Mouse (Mus musculus) hematopoietic multipotent progenitor cell, adult 10-12 weeks (in vitro differentiated cells): ENCODE measurements around the gene Zbtb7b. TPM values are rescaled to one million over a fixed set of nuclear protein-coding genes. Genes with fewer than 3 reads are reported as not detected.

Experiments used
- polyA plus RNA-seq: library from polyadenylated mRNA; stranded (reverse); fragments of >175 nt; gene quantifications from 2 replicates; pipeline ENCODE4 v1.2.3, GENCODE M21; 2012; ENCODE audit warnings: low replicate concordance

The Zbtb7b gene
- polyA plus RNA-seq = 186 and 424 TPM in 2 replicates

DNA sequence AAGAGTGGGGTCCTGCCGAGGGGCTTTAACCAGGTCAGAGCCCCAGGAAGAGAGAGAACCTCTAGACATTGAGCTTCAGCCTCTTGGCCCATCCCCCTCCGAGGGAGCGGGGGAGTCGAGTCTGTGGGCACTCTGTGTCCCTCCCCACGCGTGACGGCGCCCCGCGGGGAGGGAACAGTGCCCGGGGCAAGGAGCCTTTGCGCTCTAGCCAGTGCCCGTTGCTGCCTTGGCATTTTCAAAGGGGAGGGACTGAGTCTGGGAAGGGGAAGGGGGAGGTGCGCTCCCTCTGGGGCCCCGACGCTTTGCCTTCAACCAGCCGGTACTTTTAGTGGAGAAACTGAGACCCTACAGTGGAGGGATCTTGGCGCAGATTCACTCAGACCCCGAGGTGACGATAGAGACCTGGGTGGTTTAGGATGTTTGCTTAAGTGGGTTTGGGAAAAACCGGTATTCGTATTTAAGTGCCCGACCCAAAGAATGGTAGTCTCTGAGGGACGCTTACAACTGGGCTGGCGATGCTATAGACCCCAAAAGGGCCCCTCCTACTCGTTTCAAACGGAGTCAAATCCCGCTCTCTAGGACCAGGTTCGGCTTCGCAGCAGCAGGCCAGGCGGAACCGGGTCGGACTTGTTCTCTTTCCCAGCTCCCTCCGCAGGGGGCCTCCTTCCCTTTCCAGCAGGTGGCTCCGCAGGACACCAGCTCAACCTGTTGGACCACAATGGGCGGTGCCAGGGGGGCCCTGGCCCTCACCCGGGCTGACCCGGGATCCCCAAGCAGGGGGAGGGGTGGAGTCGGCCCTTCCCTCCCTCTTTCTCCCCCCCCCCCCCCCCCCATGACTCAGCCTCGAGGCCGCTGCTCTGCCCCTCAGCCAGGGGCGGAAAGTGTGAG lies at the start of gene Zbtb7b:
TSS of gene Zbtb7b (minus strand) at position 771 of the 888 bp plus-strand sequence.

GRCm38 (mm10) chr3:89436176-89437113 lies 41.9 kb upstream of the Zbtb7b start, which contains the start of gene Pbxip1:
Gene Pbxip1, plus strand, starts transcription at chr3:89436706.

GRCm38 (mm10) chr3:89430171-89431159 lies 35.9 kb upstream of the Zbtb7b start, which contains the start of gene Pygo2:
Gene Pygo2, plus strand, starts transcription at chr3:89430214.

DNA sequence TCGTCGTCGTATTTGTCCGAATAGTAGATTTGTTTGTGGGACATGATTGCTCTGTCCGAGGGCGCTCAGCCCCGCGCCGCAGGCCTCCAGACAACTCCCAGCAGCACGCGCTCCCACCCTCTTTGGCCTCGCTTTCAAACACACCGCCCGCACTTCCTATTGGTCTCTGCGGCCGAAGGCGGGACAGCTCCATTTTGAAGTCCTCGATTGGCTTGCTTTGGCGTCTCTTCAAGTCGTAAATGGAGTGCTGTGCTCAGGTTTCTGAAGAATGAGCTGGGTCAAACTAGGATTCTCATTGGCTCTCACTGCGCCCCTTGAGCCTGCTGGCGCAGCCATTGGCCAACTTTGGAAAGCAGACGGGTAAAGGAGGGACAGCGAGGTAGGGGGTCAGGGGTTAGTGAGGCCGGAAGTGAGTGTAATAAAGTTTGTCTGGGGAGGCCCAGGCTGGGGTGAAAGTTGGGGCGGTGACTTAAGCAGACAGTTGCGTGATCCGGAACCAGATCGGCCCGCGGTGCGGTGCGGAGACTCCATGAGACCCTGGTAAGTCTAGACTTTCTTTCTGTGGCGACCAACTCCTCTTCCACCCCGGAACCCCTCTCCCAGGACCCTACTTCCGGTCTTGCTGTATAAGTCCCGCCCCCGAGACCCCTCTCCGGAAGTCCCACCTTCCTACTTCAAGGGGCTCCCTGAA lies 23.7 kb upstream of the Zbtb7b start, which contains the start of the genes Cks1b and Shc1:
TSS of gene Cks1b (minus strand) at position 214 of the 691 bp plus-strand sequence.
TSS of gene Shc1 (plus strand) at position 274 of the 691 bp plus-strand sequence.

DNA sequence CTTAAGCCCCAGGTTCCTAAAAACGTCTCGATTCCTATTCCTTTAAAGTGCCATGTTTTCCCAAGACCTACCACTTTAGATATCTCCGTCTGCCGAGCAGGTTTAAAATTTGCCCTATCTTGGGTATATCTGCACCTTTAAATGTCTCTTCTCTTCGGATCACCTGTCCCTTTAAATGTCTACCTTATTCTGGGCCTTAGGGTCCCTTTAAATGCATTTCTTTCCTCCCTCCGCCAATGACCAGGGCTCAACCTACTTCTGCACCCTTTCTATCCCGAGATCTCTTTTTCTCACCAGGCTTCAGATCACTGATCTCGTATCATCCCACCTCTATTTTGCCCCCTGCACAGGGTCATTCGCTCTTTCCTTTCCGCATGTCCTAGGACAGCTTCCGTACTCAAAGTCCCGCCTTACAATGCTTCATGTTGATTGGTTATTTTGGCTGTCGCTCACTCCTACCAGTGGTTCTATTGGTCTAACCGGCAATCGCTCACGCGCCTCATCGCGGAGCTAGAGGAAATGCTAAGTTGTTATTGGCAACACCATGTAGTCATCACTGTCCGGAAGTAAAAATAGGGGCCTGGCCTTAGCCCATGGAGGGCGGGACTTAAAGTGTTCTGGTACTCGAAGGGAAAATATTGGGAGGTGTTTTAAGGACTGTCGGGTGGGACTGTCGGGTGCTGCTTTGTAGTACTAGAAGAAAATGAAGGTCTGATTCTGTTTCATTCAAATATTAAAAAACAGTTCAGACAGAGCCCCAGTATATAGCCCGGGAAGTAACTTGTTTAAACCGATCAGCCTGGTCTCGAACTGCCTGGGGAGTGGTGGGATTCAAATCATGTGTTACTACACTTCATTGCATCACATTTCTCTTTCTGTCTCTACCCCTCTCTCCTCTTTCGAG lies 17.2 kb upstream of the Zbtb7b start, which contains the start of gene Flad1:
TSS of gene Flad1 (minus strand) at position 381 of the 904 bp plus-strand sequence.

GRCm38 (mm10) chr3:89402693-89403092 lies 8.1 kb upstream of the Zbtb7b start, which contains the start of gene Lenep:
Gene Lenep, minus strand, starts transcription at chr3:89402793.

DNA sequence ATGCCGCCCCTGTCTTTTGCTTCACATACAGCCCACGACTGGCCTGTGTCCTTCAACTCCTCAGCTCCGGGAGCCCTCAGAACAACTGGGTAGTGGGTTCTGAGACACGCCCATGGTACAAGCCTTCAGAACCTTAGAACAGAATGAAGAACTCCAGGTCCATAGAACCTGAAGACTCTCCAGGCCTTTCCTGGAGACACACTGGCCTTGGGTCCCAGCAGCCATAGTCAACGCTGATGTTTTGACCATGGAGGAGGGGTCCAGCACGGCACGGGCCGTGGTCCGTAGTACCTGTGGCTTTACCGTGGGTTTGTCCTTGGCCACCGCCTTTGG lies 29.5 kb downstream of the Zbtb7b start, which contains the start of gene Dcst1:
TSS of gene Dcst1 (minus strand) at position 101 of the 333 bp plus-strand sequence.

GRCm38 (mm10) chr3:89361675-89362074 lies 32.9 kb downstream of the Zbtb7b start, which contains the start of gene Dcst2:
Gene Dcst2, plus strand, starts transcription at chr3:89361975.

DNA sequence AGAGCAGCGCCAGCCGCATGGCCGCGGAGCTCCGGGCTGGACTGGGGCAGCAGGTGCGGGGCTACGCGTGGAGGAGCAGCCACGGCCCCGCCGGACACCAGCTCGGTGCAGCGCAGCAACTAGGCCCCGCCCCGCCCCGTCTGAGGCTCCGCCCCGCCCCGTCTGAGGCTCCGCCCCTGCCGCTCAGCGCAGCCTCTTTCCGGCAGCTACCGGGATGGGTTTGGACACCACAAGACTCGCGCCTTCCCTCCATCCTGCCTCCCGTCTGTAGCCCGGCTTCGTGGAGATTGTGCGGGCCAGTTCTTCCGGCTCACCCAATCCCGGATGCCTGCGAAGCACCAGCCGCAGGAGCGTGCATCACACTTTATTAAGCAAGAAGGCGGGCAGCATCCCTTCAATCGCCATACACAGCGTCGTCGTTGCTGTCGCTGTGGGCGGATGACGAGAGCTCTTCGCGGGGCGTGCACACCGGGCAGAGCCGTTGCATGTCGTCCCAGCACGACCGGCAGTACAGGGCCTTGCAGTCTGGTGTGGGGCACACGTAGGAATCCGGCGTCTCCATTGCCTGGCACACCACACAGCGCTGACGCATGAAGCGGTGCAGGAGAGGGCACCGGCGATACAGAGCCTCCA lies 44.6 kb downstream of the Zbtb7b start, which contains the start of gene Adam15:
TSS of gene Adam15 (minus strand) at position 128 of the 633 bp plus-strand sequence.

DNA sequence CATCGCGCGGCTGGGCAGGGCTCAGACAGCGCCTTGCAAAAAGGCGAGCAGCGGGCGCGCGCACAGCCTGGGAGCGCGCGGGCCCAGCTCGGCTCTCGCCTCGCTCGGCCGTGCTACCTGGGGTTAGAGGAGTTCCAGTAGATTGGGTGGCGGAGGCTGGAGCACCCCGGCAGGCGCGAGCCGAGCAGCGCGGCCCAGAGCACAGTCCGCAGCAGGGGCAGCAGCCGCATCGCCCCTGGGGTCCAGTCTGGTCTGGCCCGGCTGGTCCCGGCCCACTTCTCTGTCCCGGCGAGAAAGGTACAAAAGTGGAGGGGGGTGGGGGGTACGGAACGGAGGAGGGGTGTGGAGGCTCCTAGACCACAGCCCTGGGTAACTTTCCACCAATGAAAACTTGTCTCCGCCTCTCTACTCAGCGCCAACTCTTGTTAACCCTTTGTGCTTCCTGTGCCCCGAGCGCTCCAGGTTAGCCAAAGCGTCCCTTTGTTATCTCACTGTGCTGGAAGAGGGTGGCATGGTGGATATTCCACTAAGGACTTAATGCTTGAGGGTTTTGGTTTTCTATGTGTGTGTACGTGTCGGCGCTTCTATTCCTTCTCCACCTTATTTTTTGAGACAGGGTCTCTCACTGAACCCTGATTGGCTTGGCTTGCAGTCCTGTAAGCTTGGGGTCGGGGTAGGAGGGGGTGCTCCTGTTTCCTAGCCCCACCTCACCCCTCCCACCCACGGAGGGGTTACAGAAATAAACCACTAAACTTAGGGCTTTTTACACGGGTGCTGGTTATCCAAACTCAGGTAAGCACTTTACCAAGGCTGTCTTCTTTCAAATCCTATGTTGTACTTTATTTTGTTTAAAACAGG lies 56.6 kb downstream of the Zbtb7b start, which contains the start of gene Efna4:
TSS of gene Efna4 (minus strand) at position 308 of the 858 bp plus-strand sequence.

Other genes starting within 250 kb of the Zbtb7b start
- 3.0 and 4.4 TPM in 2 replicates for gene Hcn3, start 234.6 kb downstream of the Zbtb7b start, polyA plus RNA-seq
- gene Clk2, start 230.0 kb downstream of the Zbtb7b start, polyA plus RNA-seq = 48.8 and 75.7 TPM in 2 replicates
- 280 and 307 TPM in 2 replicates for gene Scamp3, start 217.3 kb downstream of the Zbtb7b start, polyA plus RNA-seq
- 144 and 333 TPM in 2 replicates for gene Fam189b, start 211.6 kb downstream of the Zbtb7b start, polyA plus RNA-seq
- 14.9 and 15.3 TPM in 2 replicates for gene Gba, start 191.8 kb downstream of the Zbtb7b start, polyA plus RNA-seq
- 0.47 and 0.53 TPM in 2 replicates for gene Thbs3, start 179.6 kb downstream of the Zbtb7b start, polyA plus RNA-seq
- 196 and 222 TPM in 2 replicates for gene Mtx1, start 167.7 kb downstream of the Zbtb7b start, polyA plus RNA-seq
- 0.72 and 1.1 TPM in 2 replicates for gene Muc1, start 165.7 kb downstream of the Zbtb7b start, polyA plus RNA-seq
- 77.7 and 182 TPM in 2 replicates for gene Krtcap2, start 148.8 kb downstream of the Zbtb7b start, polyA plus RNA-seq
- gene Trim46, start 148.5 kb downstream of the Zbtb7b start, polyA plus RNA-seq = 7.9 and 14.5 TPM in 2 replicates
- gene Dpm3, start 135.4 kb downstream of the Zbtb7b start, polyA plus RNA-seq = 332 and 345 TPM in 2 replicates
- gene Slc50a1, start 124.2 kb downstream of the Zbtb7b start, polyA plus RNA-seq = 38.7 and 63.5 TPM in 2 replicates
- gene Efna1, start 113.6 kb downstream of the Zbtb7b start, polyA plus RNA-seq = 0.37 and 0.85 TPM in 2 replicates
- not detected in 2 replicates for gene Efna3, start 71.8 kb downstream of the Zbtb7b start, polyA plus RNA-seq
- gene Efna4, start 56.7 kb downstream of the Zbtb7b start, polyA plus RNA-seq = 0.65 and 1.9 TPM in 2 replicates
- gene Adam15, start 44.8 kb downstream of the Zbtb7b start, polyA plus RNA-seq = 41.8 and 169 TPM in 2 replicates
- gene Dcst2, start 32.8 kb downstream of the Zbtb7b start, polyA plus RNA-seq = not detected in 2 replicates
- not detected in 2 replicates for gene Dcst1, start 29.5 kb downstream of the Zbtb7b start, polyA plus RNA-seq
- gene Lenep, start 8.0 kb upstream of the Zbtb7b start, polyA plus RNA-seq = 0.49 TPM in 1 of 2 replicates, not detected in the other
- 15.1 and 28.4 TPM in 2 replicates for gene Flad1, start 17.1 kb upstream of the Zbtb7b start, polyA plus RNA-seq
- 9.2 and 12.8 TPM in 2 replicates for gene Cks1b, start 23.6 kb upstream of the Zbtb7b start, polyA plus RNA-seq
- gene Shc1, start 23.7 kb upstream of the Zbtb7b start, polyA plus RNA-seq = 109 and 110 TPM in 2 replicates
- 170 and 494 TPM in 2 replicates for gene Pygo2, start 35.4 kb upstream of the Zbtb7b start, polyA plus RNA-seq
- 65.6 and 87.9 TPM in 2 replicates for gene Pbxip1, start 41.9 kb upstream of the Zbtb7b start, polyA plus RNA-seq
- 0.87 and 11.8 TPM in 2 replicates for gene Pmvk, start 59.8 kb upstream of the Zbtb7b start, polyA plus RNA-seq
- 0.04 TPM in 1 of 2 replicates, not detected in the other for gene Kcnn3, start 125.4 kb upstream of the Zbtb7b start, polyA plus RNA-seq